Mouse (Mus musculus) left cerebral cortex, adult 18-20 months (tissue): ENCODE measurements at regions not wholly inside any gene's neighbourhood (a gene's known extent, or its start where the extent isn't known, plus 50 kb on each side); places are given as distances from the start of the nearest gene placed in this dataset.

Source experiments
- DNase-seq, 2 experiments: peaks; one replicate each; pipeline ENCODE4 v3.0.0; 2021 to 2022; ENCODE audit warnings: low spot score in 2 of 2, mixed read lengths in 1 of 2

GRCm38 (mm10) chr10:117479721-117480455 lies 100.1 kb upstream of the Cpsf6 start:
- no peak for DNase-seq

- no peak for DNase-seq
These were observed 99.1 kb upstream of the Cpsf6 start for GRCm38 (mm10) chr10:117478931-117479280.

GRCm38 (mm10) chr10:117478202-117478930 lies 98.6 kb upstream of the Cpsf6 start:
- DNase-seq: peak; percentile 42 to 46

- no peak for DNase-seq
These were observed 97.8 kb upstream of the Cpsf6 start for GRCm38 (mm10) chr10:117477331-117478201.

- no peak for DNase-seq
These were observed 95.5 kb upstream of the Cpsf6 start for GRCm38 (mm10) chr10:117475086-117475945.

- DNase-seq: no peak
These were observed 94.7 kb upstream of the Cpsf6 start for GRCm38 (mm10) chr10:117474351-117475085.

- no peak for DNase-seq
These were observed 93.7 kb upstream of the Cpsf6 start for GRCm38 (mm10) chr10:117473471-117473870.

- no peak for DNase-seq
These were observed 92.7 kb upstream of the Cpsf6 start for GRCm38 (mm10) chr10:117472568-117472930.

- DNase-seq: no peak
These were observed 92.2 kb upstream of the Cpsf6 start for GRCm38 (mm10) chr10:117471818-117472567.

GRCm38 (mm10) chr10:117471036-117471817 lies 91.4 kb upstream of the Cpsf6 start:
- DNase-seq: no peak

GRCm38 (mm10) chr10:117470481-117470880 lies 90.7 kb upstream of the Cpsf6 start:
- DNase-seq: no peak

GRCm38 (mm10) chr10:117469573-117470090 lies 89.8 kb upstream of the Cpsf6 start:
- DNase-seq: no peak

- no peak for DNase-seq
These were observed 89.2 kb upstream of the Cpsf6 start for GRCm38 (mm10) chr10:117468931-117469572.

GRCm38 (mm10) chr10:117468381-117468780 lies 88.6 kb upstream of the Cpsf6 start:
- DNase-seq: no peak

GRCm38 (mm10) chr10:117467161-117467560 lies 87.3 kb upstream of the Cpsf6 start:
- DNase-seq: no peak

GRCm38 (mm10) chr10:117466391-117466790 lies 86.6 kb upstream of the Cpsf6 start:
- DNase-seq: no peak

GRCm38 (mm10) chr10:117465671-117466250 lies 85.9 kb upstream of the Cpsf6 start:
- DNase-seq: no peak
